Mouse (Mus musculus): ENCODE data around the gene Ccdc27.

- TF ChIP-seq CTCF (IDR thresholded peaks at IDR 0.05; ENCODE audit: control insufficient read depth, insufficient read depth, insufficient replicate concordance, low read depth, low read length) (no peak), POLR2A (IDR thresholded peaks at IDR 0.05; ENCODE audit: control insufficient read depth, low read depth, low read length) (no peak)
Measured at GRCm38 (mm10) chr4:153993505-153993904, 49.0 kb downstream of the Ccdc27 start.
